Comparison of ENCODE assay signal across 26 mouse cellular contexts in genomic region chr2:39633041-39633440, GRCm38 (mm10).
"Had no signal": no experiment of that assay in that cellular context is flagged by ENCODE, and none has a peak within 500 bp of the region (broad histone marks: within the 10 kb centered on the region; RNA-seq: fewer than 3 reads in every experiment).

No protein-coding gene starts in this region.

- H3K27ac ChIP-seq: embryonic facial prominence, embryonic 10.5 days; embryonic facial prominence, embryonic 12.5 days; embryonic facial prominence, embryonic 13.5 days; embryonic facial prominence, embryonic 15.5 days; forebrain, embryonic 10.5 days; forebrain, embryonic 12.5 days; forebrain, embryonic 13.5 days; forebrain, embryonic 15.5 days; gastrocnemius, adult 2 months; heart, adult 2 months; heart, embryonic 10.5 days had no signal

- DNase-seq: cerebellum, postnatal 10 days; cerebellum, postnatal 14 days; cerebellum, postnatal 25 days; cerebellum, postnatal 36 days; embryo, embryonic 11 days; forebrain, postnatal 0 days; gastrocnemius, adult 2 months; gastrocnemius, postnatal 10 days; gastrocnemius, postnatal 14 days; gastrocnemius, postnatal 25 days; gastrocnemius, postnatal 36 days; heart, adult 11 months; heart, adult 18-20 months; heart, adult 2 months had no signal

- H3K4me3 ChIP-seq: embryonic facial prominence, embryonic 10.5 days; embryonic facial prominence, embryonic 12.5 days; embryonic facial prominence, embryonic 13.5 days; embryonic facial prominence, embryonic 15.5 days; erythroblast, embryonic 14.5 days; forebrain, embryonic 10.5 days; forebrain, embryonic 12.5 days; forebrain, embryonic 13.5 days; forebrain, embryonic 15.5 days; gastrocnemius, adult 2 months; heart, adult 2 months; heart, embryonic 10.5 days had no signal

- ATAC-seq: forebrain, embryonic 13.5 days; forebrain, embryonic 14.5 days; forebrain, embryonic 15.5 days; forebrain, embryonic 16.5 days; forebrain, postnatal 0 days had no signal
